Comparison of ENCODE assay signal across 10 mouse cellular contexts in the genomic region with DNA sequence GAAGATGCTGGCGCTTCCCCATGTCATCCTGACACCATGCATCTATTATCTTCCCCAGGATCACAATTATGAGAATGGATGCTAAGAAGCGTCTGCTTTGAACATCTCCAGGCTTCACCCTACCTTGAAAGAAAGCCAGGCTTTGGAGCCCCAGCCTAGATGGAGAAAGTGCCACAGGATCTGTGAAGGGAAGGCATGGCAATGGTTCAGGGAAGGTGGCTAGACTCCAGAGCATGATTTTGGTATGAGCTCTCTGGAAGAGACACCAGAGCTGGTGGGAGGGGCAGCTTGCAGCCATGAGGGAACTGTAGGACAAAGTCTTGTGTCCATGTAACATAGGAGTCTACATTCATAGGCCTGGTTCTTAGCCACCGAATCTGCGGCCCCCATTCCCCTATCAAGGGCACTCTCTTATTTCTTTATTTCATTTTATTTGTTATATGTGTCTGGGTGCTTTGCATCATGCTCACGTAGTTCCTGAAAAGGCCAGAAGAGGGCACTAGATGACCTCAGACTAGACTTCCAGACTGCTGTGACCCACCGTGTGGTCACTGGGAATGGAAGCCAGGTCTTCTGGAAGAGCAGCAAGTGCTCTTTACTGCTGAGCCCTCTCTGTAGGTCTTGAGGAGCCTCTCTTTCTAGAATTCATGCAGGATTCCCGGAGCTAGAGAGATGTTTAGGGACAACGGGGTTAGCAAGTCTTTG. TPM values are rescaled to one million over a fixed set of nuclear protein-coding genes. Genes with fewer than 3 reads are reported as not detected.
DNase-seq lines count a peak whose midpoint lies in the region; ATAC-seq and TF ChIP-seq lines count a peak whose summit lies in the region.
"Had no signal": no experiment of that assay in that cellular context is flagged by ENCODE, and none has a peak within 500 bp of the region (broad histone marks: within the 10 kb centered on the region; RNA-seq: fewer than 3 reads in every experiment).

No protein-coding gene starts in this region.

- no peak overlapping the region for H3K27ac ChIP-seq in heart, postnatal 0 days (ENCODE audit: low read depth)
- H3K27ac ChIP-seq in heart, embryonic 11.5 days (ENCODE audit: low read depth, low read length), result no peak overlapping the region
- H3K27ac ChIP-seq in thymus, adult 2 months (ENCODE audit: control insufficient read depth, insufficient read depth, low read length), result no peak overlapping the region
- H3K27ac ChIP-seq: embryonic facial prominence, embryonic 13.5 days had no signal

- peak; percentile 64 for TF ChIP-seq CTCF in heart, postnatal 0 days (IDR thresholded peaks at IDR 0.05; ENCODE audit: low read depth)
- peak; percentile 56; the same call in 1 of the 2 replicates for TF ChIP-seq CTCF in thymus, adult 2 months (IDR thresholded peaks at IDR 0.05; ENCODE audit: borderline replicate concordance, control insufficient read depth, extremely low read depth, insufficient read depth, low read length, poor library complexity)

- H3K4me3 ChIP-seq in heart, postnatal 0 days (ENCODE audit: low read depth, low read length), result no peak overlapping the region
- H3K4me3 ChIP-seq in heart, embryonic 11.5 days (ENCODE audit: low read depth, low read length), result no peak overlapping the region
- no peak overlapping the region for H3K4me3 ChIP-seq in thymus, adult 2 months (ENCODE audit: control insufficient read depth, insufficient read depth, low read length)
- H3K4me3 ChIP-seq: embryonic facial prominence, embryonic 13.5 days had no signal

- WGBS in heart, postnatal 0 days, result 58% methylated on average over 8 of the region's 8 CpGs
- WGBS in heart, embryonic 11.5 days (ENCODE audit: insufficient replicate concordance), result 46% methylated on average over 8 of the region's 8 CpGs
- WGBS in thymus, adult 2 months, result 44% methylated on average over 8 of the region's 8 CpGs

- H3K9me3 ChIP-seq in heart, postnatal 0 days (replicated peaks; ENCODE audit: control insufficient read depth, low read length), result no peaks in the 10 kb centered on the region
- H3K9me3 ChIP-seq in heart, embryonic 11.5 days (replicated peaks; ENCODE audit: control insufficient read depth, low read length), result no peaks in the 10 kb centered on the region
- H3K9me3 ChIP-seq: embryonic facial prominence, embryonic 13.5 days had no signal

- intact Hi-C loops in heart, postnatal 36 days (cut with DNase I), result loop anchor here (1.0 to 2.0 kb wide), 2 partner anchors 73 to 82 kb away; no protein-coding TSS in a partner anchor

- H3K9ac ChIP-seq in heart, postnatal 0 days (replicated peaks; ENCODE audit: low read depth, low read length), result no peak overlapping the region
- no peak overlapping the region for H3K9ac ChIP-seq in heart, embryonic 11.5 days (ENCODE audit: low read depth, low read length)
- H3K9ac ChIP-seq: embryonic facial prominence, embryonic 13.5 days had no signal

- no peak overlapping the region for H3K4me2 ChIP-seq in heart, postnatal 0 days (ENCODE audit: low read depth, low read length)
- no peak overlapping the region for H3K4me2 ChIP-seq in heart, embryonic 11.5 days
- H3K4me2 ChIP-seq: embryonic facial prominence, embryonic 13.5 days had no signal

- TF ChIP-seq EP300 in heart, postnatal 0 days (IDR thresholded peaks at IDR 0.05; ENCODE audit: low read depth), result no peak

- H3K27me3 ChIP-seq in heart, postnatal 0 days (ENCODE audit: control insufficient read depth, insufficient read depth, low read length), result no peaks in the 10 kb centered on the region
- 0 out of 2 replicates have a peak, but pooled peaks cover 4% of the 10 kb centered on the region for H3K27me3 ChIP-seq in heart, embryonic 11.5 days (ENCODE audit: control insufficient read depth, insufficient read depth, low read length)
- no peaks in the 10 kb centered on the region for H3K27me3 ChIP-seq in thymus, adult 2 months (ENCODE audit: control insufficient read depth, insufficient read depth, low read length)
- H3K27me3 ChIP-seq: embryonic facial prominence, embryonic 13.5 days had no signal

- TF ChIP-seq POLR2A in thymus, adult 2 months (IDR thresholded peaks at IDR 0.05; ENCODE audit: control insufficient read depth, extremely low read depth, insufficient read depth, low read length, poor library complexity), result no peak

- no peak for ATAC-seq in heart, postnatal 0 days (ENCODE audit: insufficient read depth, low read depth)
- ATAC-seq in heart, embryonic 11.5 days (replicated peaks; ENCODE audit: insufficient number of reproducible peaks, low FRiP score, low TSS enrichment), result no peak

- DNase-seq in heart, postnatal 0 days (ENCODE audit: low spot score), result no peak
- DNase-seq in 3134 (ENCODE audit: extremely low read depth, insufficient read length, low spot score), result peak; percentile 14
- peak; percentile 53 for DNase-seq in MN1 (ENCODE audit: low spot score)
- peak; percentile 59 to 61 for DNase-seq in cerebellum, adult 18-20 months
- DNase-seq in heart, postnatal 36 days, result peak; percentile 58 to 71
- DNase-seq in lung, postnatal 10 days, result peak; percentile 71
- peak; percentile 72 for DNase-seq in thymus, adult 2 months

- H3K4me1 ChIP-seq in heart, postnatal 0 days (ENCODE audit: control insufficient read depth, insufficient read depth), result peaks cover 10% of the 10 kb centered on the region; the same call in 1 of the 2 replicates
- H3K4me1 ChIP-seq in heart, embryonic 11.5 days (ENCODE audit: control insufficient read depth, insufficient read depth, low read length), result peaks cover 14% of the 10 kb centered on the region
- peaks cover 12% of the 10 kb centered on the region for H3K4me1 ChIP-seq in thymus, adult 2 months (replicated peaks; ENCODE audit: control insufficient read depth, insufficient read depth, low read length)

- H3K36me3 ChIP-seq in heart, postnatal 0 days (replicated peaks; ENCODE audit: control insufficient read depth, insufficient read depth, low read length), result no peaks in the 10 kb centered on the region
- H3K36me3 ChIP-seq in heart, embryonic 11.5 days (ENCODE audit: control insufficient read depth, insufficient read depth, low read length), result no peaks in the 10 kb centered on the region
- H3K36me3 ChIP-seq in thymus, adult 2 months (ENCODE audit: control insufficient read depth, insufficient read depth, low read length), result no peaks in the 10 kb centered on the region
- H3K36me3 ChIP-seq: embryonic facial prominence, embryonic 13.5 days had no signal

RNA-seq across cellular contexts. Expression of gene 4933407L21Rik, which starts 7.0 kb away (rescaled TPM):
- not detected in 2 replicates for total RNA-seq in heart, postnatal 0 days (2014; rRNA removed; ENCODE audit: low replicate concordance)
- not detected in 2 replicates for polyA plus RNA-seq in heart, postnatal 0 days (2015; fragmentation: Nextera tagmentation; extraction: Ambion mirVana)
- not detected in 2 replicates for polyA plus RNA-seq in heart, embryonic 11.5 days (2014; fragmentation: Nextera tagmentation; extraction: Ambion mirVana)
- not detected for total RNA-seq in heart, postnatal 36 days (2021)
- polyA plus RNA-seq in thymus, adult 2 months (2012; rRNA removed), result 1.5 and 2.2 TPM in 2 replicates
- polyA plus RNA-seq: liver, embryonic 16.5 days had no signal

RNA-seq across cellular contexts. Expression of gene Gpr55, which starts 25.5 kb away (rescaled TPM):
- 0.15 TPM in 1 of 2 replicates, not detected in the other for total RNA-seq in heart, postnatal 0 days (2014; rRNA removed; ENCODE audit: low replicate concordance)
- 0.04 TPM in 1 of 2 replicates, not detected in the other for polyA plus RNA-seq in heart, postnatal 0 days (2015; fragmentation: Nextera tagmentation; extraction: Ambion mirVana)
- not detected in 2 replicates for polyA plus RNA-seq in heart, embryonic 11.5 days (2014; fragmentation: Nextera tagmentation; extraction: Ambion mirVana)
- not detected for total RNA-seq in heart, postnatal 36 days (2021)
- 1.5 and 1.8 TPM in 2 replicates for polyA plus RNA-seq in thymus, adult 2 months (2012; rRNA removed)

RNA-seq across cellular contexts. Expression of gene Itm2c, which starts 41.2 kb away (rescaled TPM):
- total RNA-seq in heart, postnatal 0 days (2014; rRNA removed; ENCODE audit: low replicate concordance), result 180 and 255 TPM in 2 replicates
- 144 and 146 TPM in 2 replicates for polyA plus RNA-seq in heart, postnatal 0 days (2015; fragmentation: Nextera tagmentation; extraction: Ambion mirVana)
- 146 and 150 TPM in 2 replicates for polyA plus RNA-seq in heart, embryonic 11.5 days (2014; fragmentation: Nextera tagmentation; extraction: Ambion mirVana)
- 10 to 100 TPM; 61.5 to 66.5 TPM for total RNA-seq in heart, postnatal 36 days (2021)
- polyA plus RNA-seq in thymus, adult 2 months (2012; rRNA removed), result 186 and 232 TPM in 2 replicates
